Mouse (Mus musculus): ENCODE results near the gene Thada.
"Not testable (repeated sequence)": the region's sequence is repeated elsewhere in the genome, so short reads cannot be mapped to it uniquely, and the experiment has no call there.

The Thada gene

DNA sequence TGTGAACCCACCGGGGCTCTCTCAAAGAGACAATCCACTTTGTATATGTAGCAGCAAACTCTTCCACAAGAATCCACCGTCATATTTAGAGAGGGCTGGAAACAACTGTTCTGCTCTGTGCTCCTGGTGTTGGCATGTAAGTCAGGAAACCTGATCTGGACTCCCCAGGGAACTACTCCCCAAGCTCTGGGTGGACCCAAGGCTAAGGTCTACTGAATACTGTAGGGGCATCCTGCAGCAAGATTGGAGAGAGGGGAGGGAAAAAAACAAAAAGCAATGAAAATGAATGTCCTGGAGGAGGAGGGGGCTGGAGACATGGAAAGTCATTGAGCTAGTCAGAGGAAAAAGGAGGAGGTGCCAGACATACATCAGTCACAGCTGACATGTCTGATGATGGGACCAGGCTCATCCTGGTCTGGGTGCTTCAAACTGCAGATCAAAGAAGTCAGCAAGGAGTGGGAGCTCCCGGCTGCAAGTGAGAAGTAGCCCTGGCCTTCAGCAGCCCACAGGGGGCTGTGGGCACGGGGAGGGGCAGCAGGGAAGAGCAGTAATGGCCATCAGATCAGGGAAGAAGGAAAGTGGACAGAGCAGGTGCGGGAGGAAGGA is 208.0 kb downstream of the Thada start:
- no peak for DNase-seq

- no peak for DNase-seq
Measured at GRCm38 (mm10) chr17:84256278-84256819, 209.7 kb downstream of the Thada start.

- DNase-seq, result no peak
Measured at GRCm38 (mm10) chr17:84255841-84256240, 210.2 kb downstream of the Thada start.

- no peak for DNase-seq
Measured at GRCm38 (mm10) chr17:84251426-84251825, 214.6 kb downstream of the Thada start.

DNA sequence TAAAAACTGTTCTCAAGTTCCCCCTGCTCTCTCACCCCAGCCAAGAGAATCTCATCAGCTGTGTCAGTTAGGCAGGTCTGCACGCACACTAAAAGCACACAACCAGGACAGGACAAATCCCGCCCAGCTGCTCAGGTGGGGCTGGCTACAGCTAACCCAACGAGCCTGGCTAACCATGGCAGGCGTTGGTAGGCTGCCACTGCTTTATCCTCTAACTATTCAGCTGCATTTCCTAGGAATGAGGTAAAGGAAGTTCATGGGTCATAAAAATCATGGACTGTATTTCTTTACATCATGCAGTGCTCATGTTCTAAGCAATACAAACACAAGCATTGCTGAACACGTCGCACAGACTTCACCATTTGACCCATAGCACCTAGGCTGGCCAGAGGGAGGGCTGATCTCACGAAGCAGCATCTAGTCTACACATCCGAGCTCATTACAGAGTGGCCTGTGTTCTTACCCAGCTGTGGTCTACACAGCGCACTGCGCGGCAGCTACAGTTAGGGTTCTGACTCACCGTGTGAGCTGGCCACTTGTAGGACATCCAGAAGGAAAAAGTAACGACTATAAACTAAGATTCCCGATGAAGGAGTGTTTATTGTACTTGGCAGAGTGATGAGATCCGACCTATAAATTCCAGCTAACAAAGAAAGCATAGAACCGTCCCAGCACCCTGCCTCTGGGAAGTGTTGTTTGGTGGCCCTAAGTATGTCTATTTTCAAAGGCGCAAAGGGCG is 221.7 kb downstream of the Thada start:
- no peak for DNase-seq

DNA sequence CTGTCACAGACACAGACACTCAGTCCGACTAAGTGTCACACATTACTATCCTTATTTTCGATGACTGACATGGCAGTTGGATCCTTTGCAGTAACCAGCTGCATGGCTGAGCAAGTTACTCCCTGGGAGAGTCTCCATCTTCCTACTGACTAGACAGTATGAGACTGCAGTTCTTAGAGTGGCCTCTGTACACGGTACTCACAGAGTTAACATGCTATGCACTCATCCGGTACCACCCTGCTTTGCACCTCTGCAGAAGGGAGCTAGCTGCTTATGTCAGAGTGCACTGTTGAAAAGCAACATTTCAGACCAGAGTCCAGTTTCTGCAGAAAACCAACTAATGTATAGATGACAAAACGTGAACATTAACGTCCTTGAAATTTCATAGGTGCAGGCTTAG is 222.2 kb downstream of the Thada start:
- no peak for DNase-seq

GRCm38 (mm10) chr17:84241308-84241957 is 224.6 kb downstream of the Thada start:
- DNase-seq, result no peak

DNA sequence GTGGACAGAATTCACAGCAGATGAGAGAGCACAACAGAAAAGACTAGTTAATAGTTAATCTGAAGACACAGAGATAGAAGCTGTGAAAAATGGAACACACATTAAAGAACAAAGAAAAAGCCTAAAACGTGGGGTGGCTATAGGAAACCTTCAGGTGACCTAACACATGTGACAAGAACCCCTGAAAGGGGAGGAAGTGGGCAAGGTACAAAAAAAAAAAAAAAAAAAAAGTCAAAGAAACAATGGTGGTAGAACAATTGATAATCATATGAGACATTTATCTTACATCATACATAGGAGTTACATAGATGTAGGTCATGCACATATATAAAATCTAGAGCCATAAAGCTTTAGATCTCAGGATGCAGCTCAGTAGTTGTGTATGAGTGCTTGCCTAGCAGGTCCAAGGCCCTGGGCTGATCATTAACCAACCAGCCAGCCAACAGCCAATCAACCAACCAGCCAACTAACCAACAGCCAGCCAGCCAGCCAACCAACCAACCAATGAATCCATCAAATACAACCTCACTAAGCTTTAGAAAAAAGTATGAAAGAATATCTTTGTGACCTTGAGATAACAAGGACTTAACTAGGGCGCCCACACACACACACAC is 226.2 kb downstream of the Thada start:
- DNase-seq, result no peak

DNA sequence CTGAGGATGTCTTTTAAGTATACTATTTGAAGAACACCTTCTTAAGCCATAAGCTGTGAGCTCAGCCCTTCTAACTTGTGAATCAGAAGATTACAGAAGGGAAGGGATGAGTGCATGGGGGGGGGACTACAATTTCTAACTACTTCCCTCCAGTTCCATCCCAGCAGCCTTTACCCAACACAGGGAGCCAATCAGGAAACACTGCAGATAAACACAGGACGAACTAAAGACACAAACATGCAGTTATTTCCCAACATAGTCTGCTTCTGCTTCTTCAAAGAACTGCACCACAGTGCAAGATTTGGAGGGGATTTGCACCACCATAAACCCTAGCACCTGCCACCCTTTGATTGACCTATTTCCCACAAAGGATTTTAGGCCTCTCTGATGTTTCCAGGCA is 227.8 kb downstream of the Thada start:
- DNase-seq, result no peak

DNA sequence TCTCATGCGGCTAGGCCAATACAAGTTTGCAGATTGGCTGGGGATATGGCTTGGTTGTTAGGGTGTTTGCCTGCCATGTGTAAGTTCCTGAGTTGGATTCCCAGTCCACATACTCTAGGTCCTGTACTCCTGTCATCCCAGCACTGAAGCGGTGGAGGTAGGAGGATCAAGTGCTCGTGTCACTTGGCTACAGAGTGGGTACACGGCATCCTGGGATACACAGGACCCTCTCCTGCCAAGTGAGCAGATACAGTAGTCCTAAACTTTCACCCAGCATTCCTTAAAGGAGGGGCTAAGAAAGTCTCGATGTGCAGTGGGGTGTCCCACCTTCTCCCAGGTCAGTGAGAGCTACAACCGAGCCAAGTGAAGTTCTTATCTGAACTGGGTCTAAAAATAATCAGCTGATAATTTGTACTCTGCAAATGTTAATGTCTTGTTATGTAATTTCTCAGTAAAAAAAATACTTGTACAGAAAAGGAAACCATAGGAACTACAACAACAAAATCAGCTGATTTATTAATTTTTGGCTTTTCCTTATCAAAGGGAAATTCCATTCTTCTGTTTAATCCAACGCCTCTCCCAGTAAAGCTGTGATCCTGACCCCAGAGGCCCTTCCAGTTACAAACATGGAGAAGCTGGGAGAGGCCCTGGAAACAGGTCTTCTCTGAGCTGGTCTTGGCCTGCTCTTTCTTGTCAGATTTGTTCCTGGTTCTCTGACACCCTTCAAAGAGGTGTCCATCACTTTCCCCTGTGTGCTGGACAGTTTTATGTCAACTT is 229.0 kb downstream of the Thada start:
- no peak for DNase-seq

GRCm38 (mm10) chr17:84235399-84235928 is 230.5 kb downstream of the Thada start:
- DNase-seq, result no peak

DNA sequence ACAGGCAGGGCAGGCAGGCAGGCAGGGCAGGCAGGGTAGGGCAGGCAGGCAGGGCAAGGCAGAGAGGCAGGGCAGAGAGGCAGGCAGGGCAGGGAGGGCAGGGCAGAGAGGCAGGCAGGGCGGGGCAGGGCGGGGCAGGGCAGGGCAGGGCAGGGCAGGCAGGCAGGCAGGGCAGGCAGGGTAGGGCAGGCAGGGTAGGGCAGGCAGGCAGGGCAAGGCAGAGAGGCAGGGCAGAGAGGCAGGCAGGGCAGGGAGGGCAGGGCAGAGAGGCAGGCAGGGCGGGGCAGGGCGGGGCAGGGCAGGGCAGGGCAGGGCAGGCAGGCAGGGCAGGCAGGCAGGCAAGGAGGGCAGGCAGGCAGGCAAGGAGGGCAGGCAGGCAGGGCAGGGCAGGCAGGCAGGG is 231.2 kb downstream of the Thada start:
- DNase-seq, result not testable (repeated sequence)

DNA sequence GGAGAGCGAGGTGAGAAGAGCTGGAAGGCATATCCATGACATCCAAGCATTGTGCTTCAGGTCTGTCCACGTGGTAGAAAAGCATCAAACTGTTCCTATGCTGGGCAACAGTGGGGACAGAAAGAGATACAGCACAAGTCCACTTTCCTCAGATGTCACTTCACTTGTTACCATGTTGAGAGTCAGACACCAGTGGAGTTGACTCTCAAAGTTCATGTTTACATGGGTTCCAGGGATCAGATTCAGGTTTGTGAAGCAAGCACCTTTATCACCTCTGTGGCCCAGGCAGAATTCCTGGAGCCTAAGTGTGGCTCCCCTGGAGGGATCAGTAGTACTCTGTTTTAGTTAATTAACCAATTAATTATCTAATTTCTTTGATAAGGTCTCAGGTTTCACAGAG is 232.2 kb downstream of the Thada start:
- no peak for DNase-seq

- DNase-seq, result no peak
Measured at GRCm38 (mm10) chr17:84231361-84231760, 234.6 kb downstream of the Thada start.

GRCm38 (mm10) chr17:84228223-84228622 is 237.8 kb downstream of the Thada start:
- DNase-seq, result no peak

DNA sequence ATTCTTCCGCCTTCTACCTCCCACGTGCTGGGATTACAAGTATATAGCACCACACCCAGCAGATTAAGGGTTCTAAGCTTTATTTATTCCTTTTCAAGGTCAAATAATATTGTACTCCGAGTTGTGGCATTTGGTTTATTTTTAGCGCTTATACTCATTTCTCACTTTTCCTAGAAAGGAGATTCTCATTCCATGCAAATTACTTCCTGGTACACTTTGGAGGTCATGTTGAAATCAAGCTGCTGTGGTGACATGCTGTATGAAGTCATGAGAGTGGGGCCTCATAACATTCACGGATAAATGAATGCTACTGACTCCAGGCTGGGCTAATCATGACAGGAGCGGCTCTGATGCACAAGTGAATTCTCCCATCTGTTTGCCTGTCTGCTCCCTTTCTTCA is 239.3 kb downstream of the Thada start:
- no peak for DNase-seq

- no peak for DNase-seq
Measured at GRCm38 (mm10) chr17:84226231-84226630, 239.8 kb downstream of the Thada start.

GRCm38 (mm10) chr17:84224217-84224887 is 241.7 kb downstream of the Thada start:
- peak; percentile 13 for DNase-seq

DNA sequence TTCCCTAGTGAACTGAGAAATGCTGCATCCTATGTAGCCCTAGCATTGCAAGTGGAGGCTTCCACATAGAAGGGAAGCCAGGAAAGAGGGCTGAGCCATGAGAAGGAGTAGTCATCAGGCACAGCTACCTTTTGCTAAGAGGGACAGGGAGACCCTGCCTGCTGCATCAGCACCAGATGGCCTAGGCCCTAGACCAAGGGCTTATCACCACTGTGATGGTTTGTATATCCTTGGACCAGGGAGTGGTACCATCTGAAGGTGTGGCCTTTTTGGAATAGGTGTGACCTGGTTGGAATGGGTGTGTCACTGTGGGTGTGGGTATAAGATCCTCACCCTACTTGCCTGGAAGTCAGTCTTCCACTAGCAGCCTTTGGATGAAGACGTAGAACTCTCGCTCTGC is 247.2 kb downstream of the Thada start:
- DNase-seq, result not testable (repeated sequence)

DNA sequence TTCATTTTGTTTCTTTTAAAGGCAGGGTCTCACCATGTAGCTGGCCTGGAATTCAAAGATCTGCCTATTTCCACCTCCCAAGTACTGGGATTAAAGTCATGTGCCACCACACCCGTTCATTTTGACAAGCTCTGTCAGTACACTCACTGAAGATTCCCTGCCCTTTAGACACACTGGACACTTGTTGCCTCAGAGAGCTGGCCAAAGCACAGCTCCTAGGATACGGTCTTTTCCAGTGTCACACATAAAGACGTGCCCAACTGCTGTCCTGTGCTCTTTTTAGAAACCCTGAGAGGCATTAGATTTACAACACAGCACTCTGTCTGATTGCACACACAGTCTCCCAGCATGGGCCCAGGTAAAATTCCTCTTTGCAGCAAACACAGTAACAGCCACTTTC is 248.3 kb downstream of the Thada start:
- DNase-seq, result no peak

- DNase-seq, result no peak
Measured at GRCm38 (mm10) chr17:84215264-84215960, 250.6 kb downstream of the Thada start.

Measured in kidney, adult 18-20 months (tissue).